Mouse (Mus musculus): ENCODE results near the gene Plcb1. TPM values are rescaled to one million over a fixed set of nuclear protein-coding genes. Genes with fewer than 3 reads are reported as not detected.

The Plcb1 gene
- total RNA-seq, 2 experiments from 2014 or later: 136 to 149 TPM

DNA sequence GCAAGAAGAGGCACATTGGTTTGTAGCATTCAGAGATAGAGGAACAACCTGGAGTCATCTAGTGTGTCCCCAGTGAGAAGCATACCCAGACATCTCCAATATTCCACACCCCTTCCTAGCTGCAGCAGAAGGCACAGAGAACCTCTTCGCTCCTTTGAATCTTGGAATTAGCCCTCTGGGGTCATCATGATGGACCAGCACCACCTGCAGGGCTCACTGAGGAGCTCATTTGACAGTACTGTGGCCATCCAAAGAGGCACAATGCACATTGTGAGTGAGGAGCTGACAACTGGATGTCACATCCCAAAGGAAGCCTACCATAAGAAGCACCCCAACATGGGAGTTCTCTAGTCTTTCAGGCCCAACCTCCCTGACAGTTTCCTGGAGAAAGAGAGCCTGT is 50.2 kb downstream of the Plcb1 start:
- DNase-seq (ENCODE audit: extremely low spot score in 1 of 2, low spot score in 1 of 2): no peak

DNA sequence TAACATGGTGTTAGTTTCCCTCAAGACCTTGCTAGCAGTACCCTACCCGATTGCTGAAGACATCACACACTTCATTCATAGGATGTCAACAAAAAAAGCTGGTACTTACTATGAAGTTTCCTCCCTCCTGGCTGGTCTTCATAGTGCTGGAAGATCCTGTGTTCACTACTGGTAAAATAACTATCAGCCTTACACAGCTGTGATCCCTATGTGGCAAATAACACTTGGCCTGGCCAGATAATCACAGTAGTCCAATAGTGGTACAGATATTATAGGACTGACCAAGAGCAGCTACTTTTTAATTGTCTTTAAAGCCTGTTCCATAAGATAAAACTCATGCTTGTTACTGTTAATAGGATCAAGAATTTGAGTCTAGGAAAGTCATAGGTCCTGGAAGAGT is 52.3 kb downstream of the Plcb1 start:
- no peak for DNase-seq (ENCODE audit: extremely low spot score in 1 of 2, low spot score in 1 of 2)

DNA sequence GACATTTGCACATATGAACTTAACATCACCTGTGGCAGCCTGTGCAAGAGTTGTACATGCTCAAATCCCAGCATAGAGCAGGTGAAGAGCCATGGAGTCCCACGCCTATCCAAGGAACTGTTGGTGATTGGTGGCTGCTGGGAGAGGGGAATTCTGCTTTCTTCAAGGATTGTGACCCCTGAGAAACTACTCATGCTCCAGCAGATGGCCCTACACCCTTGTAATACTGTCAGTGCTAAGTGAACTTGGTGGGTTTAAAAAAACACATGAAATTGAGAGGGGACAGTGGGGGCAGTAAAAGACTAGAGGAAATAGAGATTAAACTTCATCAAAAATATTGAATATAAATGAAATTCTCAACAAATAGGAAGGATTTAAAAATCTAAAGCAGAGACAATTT is 53.0 kb downstream of the Plcb1 start:
- no peak for DNase-seq (ENCODE audit: extremely low spot score in 1 of 2, low spot score in 1 of 2)

DNA sequence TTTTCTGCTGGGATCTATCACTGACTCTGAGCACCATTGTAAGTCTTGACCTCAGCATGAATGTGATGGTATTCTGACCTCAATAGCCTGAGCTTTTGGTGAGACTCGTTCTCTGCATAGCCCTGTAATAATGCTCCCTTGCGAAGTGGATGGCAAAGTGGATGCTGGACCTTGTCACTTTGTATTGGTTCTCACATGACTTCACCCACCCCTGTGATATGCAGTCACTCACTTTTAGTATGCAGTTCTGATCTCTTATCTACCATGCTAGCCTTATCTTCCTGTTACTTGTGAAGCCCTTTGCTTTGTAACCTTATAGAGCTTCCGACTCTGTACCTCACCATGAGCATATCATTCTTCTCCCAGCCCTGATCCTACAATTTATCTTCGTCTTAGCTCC is 57.0 kb downstream of the Plcb1 start:
- DNase-seq (ENCODE audit: extremely low spot score in 1 of 2, low spot score in 1 of 2): no peak

DNA sequence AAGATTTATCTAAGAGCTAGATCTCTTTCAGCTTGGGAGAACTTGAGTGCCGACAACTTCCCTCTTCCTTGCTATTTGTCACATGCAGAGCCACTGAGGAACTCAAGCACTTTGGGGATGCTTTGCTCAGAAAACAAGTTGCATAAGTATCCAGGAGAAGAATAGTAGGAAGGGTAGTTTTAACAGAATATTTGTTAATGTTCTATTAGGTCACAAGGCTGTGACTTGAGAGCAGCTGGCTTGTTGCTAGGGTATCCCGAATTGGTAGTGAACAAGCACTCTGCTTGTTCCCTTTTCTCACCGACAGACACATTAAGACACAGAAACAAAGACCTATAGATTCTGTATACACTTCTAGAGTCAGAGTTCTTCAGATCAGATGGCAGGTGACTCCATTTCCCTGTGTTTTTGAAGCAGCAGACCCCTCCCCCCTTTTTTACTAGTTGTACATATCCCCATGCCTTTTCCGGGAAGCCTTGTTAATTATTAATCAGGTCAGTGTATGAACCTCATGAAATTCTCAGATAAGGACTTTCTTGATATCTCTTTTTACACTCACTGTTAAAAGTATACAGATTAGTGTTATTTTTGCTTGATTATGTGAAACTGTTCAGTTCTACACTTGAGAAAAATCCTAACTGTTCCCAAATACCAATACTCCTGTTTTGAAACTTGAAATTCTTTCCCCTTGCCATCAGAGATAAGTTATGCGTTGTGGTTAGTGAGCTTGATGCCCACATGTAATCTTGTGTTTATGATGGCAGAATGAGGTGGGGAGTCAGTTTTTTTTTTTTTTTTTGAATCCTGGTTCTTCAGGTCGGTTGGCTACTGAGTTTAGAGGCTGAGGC is 58.7 kb downstream of the Plcb1 start:
- no peak for DNase-seq (ENCODE audit: extremely low spot score in 1 of 2, low spot score in 1 of 2)

DNA sequence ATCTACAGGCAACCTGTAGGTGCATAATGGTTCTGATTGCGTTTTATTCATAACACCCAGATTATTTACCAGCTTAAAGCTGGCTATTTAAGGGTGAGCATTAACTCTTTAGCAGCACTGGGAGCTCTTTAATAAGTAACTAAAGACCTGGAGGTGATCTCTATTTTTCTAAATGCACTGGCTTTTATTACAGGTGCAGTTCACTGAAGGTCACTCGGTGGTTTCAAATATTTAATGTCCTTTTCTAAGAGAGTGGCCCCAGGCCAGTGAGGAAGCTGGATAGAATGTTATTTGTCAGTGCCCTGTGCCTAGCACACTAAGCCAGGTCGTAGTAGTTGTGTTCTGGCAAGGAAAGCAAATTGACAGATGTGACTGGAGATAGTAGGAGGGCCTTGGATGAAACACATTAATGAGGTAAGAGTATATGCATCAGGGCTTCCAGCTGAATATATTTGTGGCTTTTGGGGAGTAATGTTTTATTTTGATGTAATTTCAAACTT is 59.4 kb downstream of the Plcb1 start:
- no peak for DNase-seq (ENCODE audit: extremely low spot score in 1 of 2, low spot score in 1 of 2)

DNA sequence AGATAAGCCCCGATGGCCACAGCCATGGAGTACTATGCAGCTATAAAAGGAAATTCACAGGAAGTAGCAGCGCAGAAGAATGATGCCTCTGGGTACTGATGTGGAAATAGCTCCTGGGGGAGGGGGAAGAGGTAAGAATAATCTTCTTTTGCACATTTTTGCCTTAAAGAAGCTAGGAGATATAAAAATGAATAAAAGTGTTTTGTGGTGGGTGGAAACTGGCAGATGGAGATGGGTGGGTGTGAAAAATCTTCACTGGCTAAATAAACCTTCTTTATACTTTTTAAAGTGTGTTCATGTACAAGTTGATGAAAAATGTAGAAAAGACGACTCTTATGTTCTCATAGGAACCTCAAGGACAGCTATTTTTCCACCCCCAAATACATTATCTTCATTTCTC is 60.7 kb downstream of the Plcb1 start:
- DNase-seq (ENCODE audit: extremely low spot score in 1 of 2, low spot score in 1 of 2): no peak

DNA sequence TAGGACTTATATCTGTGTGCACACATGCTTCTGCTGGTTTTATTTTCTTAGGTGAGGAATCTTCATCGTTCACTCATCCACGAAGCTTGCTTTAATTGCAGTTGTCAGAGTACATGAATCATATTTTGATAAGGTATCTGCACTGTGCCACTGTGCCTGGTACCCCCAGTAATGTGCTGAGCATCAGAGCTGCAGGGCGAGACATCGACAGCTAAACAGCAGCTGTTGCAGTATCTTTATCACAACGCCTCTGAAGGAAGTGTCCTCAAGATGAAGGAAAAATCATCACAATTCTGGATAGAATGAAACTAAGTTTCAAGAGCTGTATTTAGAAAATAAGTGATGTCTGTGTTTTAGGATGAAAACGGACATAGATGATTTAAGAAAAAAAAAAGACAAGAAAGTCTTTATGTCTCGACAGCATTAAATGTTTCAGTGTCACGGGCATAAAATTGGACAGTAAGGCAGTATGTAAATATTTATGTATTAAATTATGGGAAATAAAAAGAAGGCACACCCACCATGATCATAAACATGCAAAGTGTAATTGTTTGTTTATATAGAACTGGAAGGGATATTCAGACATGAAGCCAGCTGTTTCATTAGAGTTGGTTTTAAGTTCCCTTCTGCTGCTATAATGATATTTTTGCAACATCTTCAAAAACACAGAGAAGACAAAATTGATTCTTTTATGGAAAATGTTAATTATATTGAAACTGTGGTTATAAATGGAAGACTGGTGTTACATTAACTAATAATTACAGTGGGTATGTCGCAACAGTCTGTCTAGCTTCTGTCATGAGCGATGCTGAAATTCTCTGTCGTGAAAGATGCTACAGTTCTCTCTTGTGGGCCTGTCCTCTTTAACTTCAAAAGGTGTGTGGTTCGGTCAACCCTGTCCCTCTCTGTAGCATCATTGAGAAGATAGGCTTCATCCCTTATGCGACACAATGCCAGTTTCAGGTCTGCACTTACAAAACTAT is 65.6 kb downstream of the Plcb1 start:
- DNase-seq (ENCODE audit: extremely low spot score in 1 of 2, low spot score in 1 of 2): no peak

DNA sequence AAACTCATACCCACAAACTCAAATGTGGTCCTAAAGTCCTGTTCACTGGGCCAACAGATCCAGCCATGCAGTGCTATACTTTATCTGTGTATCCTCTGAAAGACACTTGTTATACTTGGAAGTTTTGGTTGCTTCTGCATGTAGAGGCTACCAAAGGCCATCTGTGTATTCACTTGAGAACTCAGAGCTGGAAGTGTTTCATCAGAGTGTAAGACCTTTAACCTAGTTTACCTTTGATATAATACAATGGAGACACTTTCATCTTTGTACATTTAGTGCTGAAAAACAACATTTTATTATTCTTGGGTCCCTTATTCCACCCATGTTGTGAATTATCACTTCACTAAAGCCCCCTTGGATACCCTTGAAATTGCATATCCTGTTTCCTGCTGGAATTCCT is 70.4 kb downstream of the Plcb1 start:
- no peak for DNase-seq (ENCODE audit: extremely low spot score in 1 of 2, low spot score in 1 of 2)

DNA sequence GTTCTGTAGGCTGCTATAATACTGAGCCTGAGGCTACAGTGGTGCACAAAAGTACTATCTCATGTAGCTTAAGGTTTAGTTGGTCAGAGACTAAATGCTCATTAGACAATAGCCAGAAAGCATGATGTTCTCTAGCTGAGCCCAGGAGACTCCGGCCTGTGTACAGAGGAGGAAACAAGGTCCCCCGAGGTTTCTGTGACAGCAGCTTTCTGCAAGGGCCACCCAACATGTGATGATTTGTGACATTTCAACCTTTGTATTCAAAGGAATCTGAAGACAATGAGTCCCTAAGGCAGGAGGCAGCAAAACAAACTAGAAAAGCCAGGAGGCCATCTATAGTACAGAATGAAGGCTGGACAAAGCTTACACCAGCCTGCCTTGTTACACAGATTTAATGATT is 70.8 kb downstream of the Plcb1 start:
- DNase-seq (ENCODE audit: extremely low spot score in 1 of 2, low spot score in 1 of 2): no peak

DNA sequence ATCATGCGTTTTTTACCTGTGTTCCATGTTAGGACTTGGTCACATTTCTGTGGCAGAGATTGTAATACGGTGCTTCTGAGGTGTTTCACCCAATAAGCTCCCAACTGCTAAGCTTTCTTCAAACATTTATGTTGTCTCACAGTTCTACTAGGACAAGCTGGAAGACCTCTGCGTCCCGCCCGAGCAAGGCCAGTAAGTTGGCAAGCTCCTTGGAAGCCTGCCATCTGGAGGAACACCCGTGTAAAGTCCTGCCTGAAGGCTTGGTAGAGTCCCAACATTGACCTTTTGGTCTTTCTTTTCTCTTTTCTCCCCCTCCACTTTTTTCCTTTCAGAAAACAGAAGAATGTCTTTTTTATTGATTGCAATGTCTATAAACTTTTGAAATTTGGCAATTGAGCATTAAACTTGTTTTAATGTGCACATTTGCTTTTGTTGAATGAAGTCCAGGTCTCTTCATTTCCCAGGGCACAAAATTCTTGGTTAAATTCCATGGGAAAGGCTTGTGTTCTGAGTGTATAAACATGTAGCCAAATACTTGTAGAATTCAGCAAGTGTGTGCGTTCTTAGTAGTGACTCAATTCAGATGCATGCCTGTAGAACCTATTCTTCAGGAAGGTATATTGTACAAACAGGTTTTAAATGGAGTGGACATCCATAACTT is 79.2 kb downstream of the Plcb1 start:
- DNase-seq (ENCODE audit: extremely low spot score in 1 of 2, low spot score in 1 of 2): peak in 1 of 2 experiments; percentile 24

DNA sequence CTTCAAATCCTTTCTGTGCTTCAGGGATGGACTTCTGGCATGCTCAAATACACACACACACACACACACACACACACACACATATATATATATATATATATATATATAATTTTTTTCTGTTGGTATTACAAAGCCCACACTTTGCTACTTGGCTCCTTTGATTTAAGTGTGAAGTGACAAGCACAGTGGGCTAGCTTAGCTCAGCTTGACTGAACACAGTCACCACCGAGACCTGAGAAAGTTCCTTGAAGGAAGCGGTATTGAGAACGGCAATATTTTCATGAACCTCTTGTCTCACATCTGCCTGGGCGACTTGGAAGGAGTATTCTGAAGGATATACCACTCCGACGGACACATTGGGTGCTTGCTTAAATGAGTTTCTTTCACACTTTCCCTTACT is 81.5 kb downstream of the Plcb1 start:
- DNase-seq (ENCODE audit: extremely low spot score in 1 of 2, low spot score in 1 of 2): no peak

DNA sequence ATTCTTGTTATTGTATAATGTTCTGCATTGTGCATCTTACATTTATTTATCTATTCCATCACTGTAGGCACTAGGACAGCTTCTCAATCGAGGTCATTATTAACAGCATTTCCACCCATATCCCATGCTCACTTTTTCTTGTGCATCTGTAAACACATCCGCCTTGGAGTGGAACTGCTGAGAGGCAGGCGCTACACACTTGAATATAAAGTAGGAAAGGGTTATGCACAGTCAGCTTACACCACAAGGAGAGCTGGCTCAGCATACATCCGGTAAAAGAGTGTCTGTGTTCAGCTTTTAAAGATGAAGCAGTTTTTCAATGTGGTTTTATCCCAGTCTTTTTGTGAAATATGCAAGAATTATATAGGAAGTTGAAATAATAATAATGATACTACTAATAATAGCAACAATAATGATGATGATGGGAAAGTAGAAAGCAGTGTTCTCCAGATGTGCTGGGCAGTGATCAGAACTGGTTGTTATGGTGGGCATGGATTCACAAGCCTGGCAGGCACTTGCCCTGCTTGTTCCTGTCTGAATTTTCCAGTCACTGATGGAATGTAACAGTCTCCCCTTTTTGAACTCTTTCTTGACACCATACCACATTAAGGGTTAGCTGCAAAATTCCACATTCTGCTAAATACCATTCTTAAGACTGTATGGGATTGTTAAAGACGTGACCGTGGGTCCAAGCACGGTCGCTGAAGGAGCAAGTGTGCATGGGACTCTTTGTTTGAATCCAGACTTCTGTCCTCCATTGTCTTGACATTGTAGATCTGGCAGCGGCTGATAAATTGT is 86.0 kb downstream of the Plcb1 start:
- no peak for DNase-seq (ENCODE audit: extremely low spot score in 1 of 2, low spot score in 1 of 2)

DNA sequence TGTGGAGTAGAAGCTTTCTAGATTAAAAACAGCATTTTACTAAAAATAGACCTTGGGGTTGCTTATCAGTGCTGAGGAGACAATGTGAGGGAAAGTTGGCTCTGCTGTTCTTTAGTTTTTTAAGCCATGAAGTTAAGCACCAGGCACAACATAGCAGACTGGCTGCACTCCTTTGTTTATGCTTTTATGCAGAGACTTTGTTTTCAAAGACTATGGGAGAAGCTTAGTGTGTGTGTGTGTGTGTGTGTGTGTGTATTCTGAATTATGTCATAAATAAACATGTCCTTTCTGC is 86.6 kb downstream of the Plcb1 start:
- DNase-seq (ENCODE audit: extremely low spot score in 1 of 2, low spot score in 1 of 2): no peak

DNA sequence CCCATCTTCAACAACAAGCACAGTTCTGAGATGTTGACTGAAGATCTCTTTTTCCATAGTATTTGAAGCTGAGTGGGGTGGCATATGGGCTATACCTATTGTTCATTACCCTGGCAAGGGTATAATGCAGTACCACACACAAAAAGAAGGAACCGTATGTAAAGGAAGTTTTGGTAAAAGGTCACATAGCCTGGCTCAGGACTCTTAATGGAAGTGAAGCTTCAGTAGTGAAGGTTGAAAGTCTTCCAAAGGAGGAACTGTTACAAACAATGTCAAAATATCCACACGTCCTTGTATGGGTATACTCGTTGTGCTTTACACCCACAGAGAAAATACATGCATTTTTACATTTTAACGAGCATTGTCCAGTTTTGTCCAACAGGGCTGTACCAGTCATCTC is 91.3 kb downstream of the Plcb1 start:
- no peak for DNase-seq (ENCODE audit: extremely low spot score in 1 of 2, low spot score in 1 of 2)

DNA sequence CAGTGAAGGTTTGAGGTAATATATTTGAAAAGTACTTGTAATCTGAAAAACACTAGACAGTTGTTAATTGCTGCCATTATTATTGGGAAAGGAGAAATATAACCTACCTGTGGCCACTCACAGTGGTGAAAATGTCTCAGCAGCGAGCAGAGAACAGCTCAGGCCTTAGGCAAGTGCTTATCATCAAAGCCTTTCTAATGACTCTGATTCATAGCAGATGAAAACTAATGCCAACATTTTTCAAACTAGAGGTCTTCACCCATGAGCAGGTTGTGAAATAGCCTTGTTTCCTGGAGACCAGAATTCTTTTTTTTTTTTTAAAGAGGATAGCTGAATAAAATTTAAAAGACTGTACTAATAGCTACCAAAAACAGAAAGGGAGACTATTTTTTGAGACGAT is 105.3 kb downstream of the Plcb1 start:
- no peak for DNase-seq (ENCODE audit: extremely low spot score in 1 of 2, low spot score in 1 of 2)

DNA sequence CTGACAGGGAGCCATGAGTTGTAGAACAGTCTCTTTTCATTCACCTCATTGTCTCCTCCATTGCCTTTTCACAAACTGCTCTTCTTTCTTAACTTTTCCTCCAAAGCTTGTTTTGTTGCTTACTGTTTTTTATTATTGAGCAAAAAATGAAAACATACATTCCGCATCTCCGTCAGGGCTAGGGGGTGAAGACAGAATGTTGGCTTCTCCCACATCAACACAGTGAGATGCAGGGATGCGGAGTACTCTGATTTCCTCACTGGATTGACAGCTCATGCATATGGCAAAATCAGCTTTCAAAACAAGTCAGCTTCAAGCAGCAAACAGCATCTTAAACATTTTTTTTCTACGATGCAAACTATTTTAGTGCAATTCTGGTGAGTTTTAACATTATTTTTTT is 108.9 kb downstream of the Plcb1 start:
- DNase-seq (ENCODE audit: extremely low spot score in 1 of 2, low spot score in 1 of 2): no peak

DNA sequence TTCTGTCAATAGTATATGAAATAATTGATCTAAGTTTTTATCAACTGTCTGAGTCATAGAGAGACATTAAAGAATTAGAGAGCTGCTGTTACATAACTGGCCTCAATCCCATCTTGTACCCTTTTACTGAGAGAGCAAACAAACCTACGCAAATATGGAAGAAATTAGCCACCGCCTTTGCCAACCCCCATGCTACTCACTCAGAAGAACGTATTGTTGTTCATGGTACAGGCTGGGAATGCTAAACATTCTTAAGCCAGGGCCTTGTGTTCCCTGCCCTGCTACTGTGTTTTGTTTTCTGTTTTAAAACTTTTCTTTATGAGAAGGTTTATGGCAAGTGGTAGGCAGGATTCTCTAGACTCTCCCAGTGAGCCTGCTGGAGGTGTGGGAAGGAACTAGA is 110.3 kb downstream of the Plcb1 start:
- DNase-seq (ENCODE audit: extremely low spot score in 1 of 2, low spot score in 1 of 2): no peak

DNA sequence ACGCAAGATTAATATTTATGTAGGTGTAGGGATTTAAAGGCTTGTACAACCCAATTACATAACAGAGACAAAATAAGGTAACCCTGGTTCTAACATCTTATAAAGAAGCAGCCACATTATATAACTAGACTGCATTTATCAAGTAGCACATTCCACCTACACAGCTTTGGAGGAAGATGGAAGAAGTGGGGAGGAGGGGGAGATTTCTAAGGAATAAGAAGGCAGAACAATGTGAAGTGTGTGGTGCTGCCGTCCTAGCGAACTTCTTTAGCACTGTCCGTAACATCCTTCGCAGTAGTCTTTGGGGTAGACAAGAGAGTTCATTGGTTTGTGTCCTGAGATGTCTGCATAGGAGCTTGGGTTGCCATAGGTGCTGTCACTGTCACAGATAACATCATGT is 111.2 kb downstream of the Plcb1 start:
- no peak for DNase-seq (ENCODE audit: extremely low spot score in 1 of 2, low spot score in 1 of 2)

DNA sequence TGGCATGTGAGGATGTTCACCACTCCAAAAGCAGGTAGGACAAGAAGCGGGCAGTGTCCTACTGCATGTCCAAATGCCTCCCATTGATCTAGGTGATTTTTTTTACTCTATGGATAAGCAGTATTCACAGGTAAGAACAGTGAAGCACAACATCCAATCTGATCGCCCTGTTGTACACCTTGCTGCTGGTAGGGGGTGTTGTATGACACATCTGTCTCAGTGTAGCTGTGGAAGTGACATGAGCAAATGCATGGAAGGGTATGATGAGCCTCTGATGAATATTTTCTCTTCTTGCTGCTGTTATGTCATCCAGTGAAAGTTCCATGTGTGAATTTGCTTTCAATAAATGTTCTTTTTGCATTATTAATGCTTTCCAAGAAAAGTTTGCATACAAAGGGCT is 115.7 kb downstream of the Plcb1 start:
- DNase-seq (ENCODE audit: extremely low spot score in 1 of 2, low spot score in 1 of 2): no peak
